Mouse (Mus musculus) C2C12 (cell line): ENCODE data around the gene Frs2.

ENCODE experiments used
- CEBPB ChIP-seq: IDR thresholded peaks from one replicate; pipeline ENCODE4 v1.6.1; 2011; ENCODE audit warnings: low read depth, mild to moderate bottlenecking, control low read depth, moderate library complexity
- CTCF ChIP-seq: IDR thresholded peaks from one replicate; pipeline ENCODE4 v1.5.1; 2011; ENCODE audit not compliant: control insufficient read depth, insufficient read depth, insufficient read length
- MYOG ChIP-seq: IDR thresholded peaks from one replicate; pipeline ENCODE4 v1.6.1; 2011; ENCODE audit not compliant: control insufficient read depth, insufficient read length; ENCODE audit errors: extremely low read depth
- USF1 ChIP-seq: IDR thresholded peaks from one replicate; pipeline ENCODE4 v1.6.1; 2011; ENCODE audit warnings: low read depth, mild to moderate bottlenecking, control low read depth, moderate library complexity

- TF ChIP-seq CTCF (no peak), USF1 (no peak), CEBPB (no peak), MYOG (no peak)
Measured at GRCm38 (mm10) chr10:117149942-117150617, 1.7 kb upstream of the Frs2 start.
